Mouse (Mus musculus) embryonic fibroblast, embryonic 13.5 days (primary cell): ENCODE results near the gene Arfip2.

Experiments used
- CTCF ChIP-seq: IDR thresholded peaks from 2 replicates; pipeline ENCODE4 v1.5.1; 2011; ENCODE audit warnings: mild to moderate bottlenecking, control low read depth, low read length, moderate library complexity, borderline replicate concordance; ENCODE audit not compliant: insufficient read depth
- POLR2A ChIP-seq: IDR thresholded peaks from 2 replicates; pipeline ENCODE4 v1.6.1; 2011; ENCODE audit warnings: low read depth, mild to moderate bottlenecking, control low read depth, low read length, moderate library complexity

- TF ChIP-seq CTCF (no peak), POLR2A (no peak)
Observed at GRCm38 (mm10) chr7:105621646-105622292, 18.4 kb downstream of the Arfip2 start.
